Comparison of ENCODE assay signal across 20 mouse cellular contexts in the genomic region with DNA sequence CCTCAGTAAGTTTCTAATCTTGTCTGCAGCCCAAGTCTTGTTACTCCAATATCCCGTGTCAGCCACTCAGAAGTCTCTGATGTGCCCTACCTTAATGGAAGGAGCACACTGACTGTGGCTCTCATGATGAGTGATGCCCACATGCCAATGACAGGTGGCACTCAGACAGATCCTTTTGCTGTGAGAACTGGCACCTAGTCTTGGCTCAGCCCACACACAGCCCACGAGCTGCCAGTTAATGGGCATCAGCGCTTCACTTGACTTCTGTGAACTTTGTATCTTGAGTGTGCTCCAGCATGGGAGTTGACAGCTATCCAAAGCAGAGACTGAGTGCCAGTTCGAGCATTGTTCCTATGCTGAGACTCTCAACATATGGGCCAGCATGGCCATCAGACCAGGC.
A peak's percentile ranks its signal among the peaks of the same experiment; 100 is the strongest.
DNase-seq lines count a peak whose midpoint lies in the region; ATAC-seq and TF ChIP-seq lines count a peak whose summit lies in the region.
"Had no signal": no experiment of that assay in that cellular context is flagged by ENCODE, and none has a peak within 500 bp of the region (broad histone marks: within the 10 kb centered on the region; RNA-seq: fewer than 3 reads in every experiment).

No protein-coding gene starts in this region.

- H3K9me3 ChIP-seq in heart, embryonic 16.5 days (replicated peaks; ENCODE audit: control insufficient read depth, low read length): no peaks in the 10 kb centered on the region
- no peaks in the 10 kb centered on the region for H3K9me3 ChIP-seq in heart, embryonic 10.5 days
- H3K9me3 ChIP-seq in kidney, embryonic 14.5 days (ENCODE audit: control insufficient read depth, low read length): no peaks in the 10 kb centered on the region
- no peaks in the 10 kb centered on the region for H3K9me3 ChIP-seq in midbrain, postnatal 0 days (ENCODE audit: low read length)
- H3K9me3 ChIP-seq in midbrain, embryonic 15.5 days: no peaks in the 10 kb centered on the region
- H3K9me3 ChIP-seq: embryonic facial prominence, embryonic 10.5 days; limb, embryonic 15.5 days; neural tube, embryonic 13.5 days; stomach, embryonic 15.5 days had no signal

- H3K9ac ChIP-seq in heart, embryonic 16.5 days (ENCODE audit: low read length): no peak overlapping the region
- no peak overlapping the region for H3K9ac ChIP-seq in kidney, embryonic 14.5 days (ENCODE audit: low read depth, low read length)
- H3K9ac ChIP-seq in midbrain, postnatal 0 days (replicated peaks; ENCODE audit: low read length, poor library complexity, severe bottlenecking): no peak overlapping the region
- H3K9ac ChIP-seq in midbrain, embryonic 15.5 days: no peak overlapping the region
- H3K9ac ChIP-seq: forebrain, postnatal 0 days; limb, embryonic 15.5 days; neural tube, embryonic 13.5 days; stomach, embryonic 15.5 days had no signal

- no peak for TF ChIP-seq CTCF in midbrain, postnatal 0 days (IDR thresholded peaks at IDR 0.05)

- no peaks in the 10 kb centered on the region for H3K36me3 ChIP-seq in heart, embryonic 16.5 days (ENCODE audit: control insufficient read depth, insufficient read depth)
- no peaks in the 10 kb centered on the region for H3K36me3 ChIP-seq in heart, embryonic 10.5 days
- H3K36me3 ChIP-seq in kidney, embryonic 14.5 days (ENCODE audit: control insufficient read depth, insufficient read depth, low read length): no peaks in the 10 kb centered on the region
- no peaks in the 10 kb centered on the region for H3K36me3 ChIP-seq in midbrain, postnatal 0 days (ENCODE audit: insufficient read depth, low read length)
- no peaks in the 10 kb centered on the region for H3K36me3 ChIP-seq in midbrain, embryonic 15.5 days (replicated peaks)
- H3K36me3 ChIP-seq: embryonic facial prominence, embryonic 10.5 days; limb, embryonic 15.5 days; neural tube, embryonic 13.5 days; stomach, embryonic 15.5 days had no signal

- ATAC-seq in cerebellum, adult (ENCODE audit: insufficient number of reproducible peaks, low FRiP score, low TSS enrichment): no peak
- ATAC-seq in heart, embryonic 16.5 days (replicated peaks; ENCODE audit: extremely low read depth, insufficient read depth, low FRiP score): 0 out of 2 replicates have a peak, but pooled peaks have one; percentile 32
- no peak for ATAC-seq in kidney, embryonic 14.5 days (ENCODE audit: low FRiP score, low TSS enrichment)
- no peak for ATAC-seq in midbrain, postnatal 0 days (ENCODE audit: low FRiP score)
- ATAC-seq in midbrain, embryonic 15.5 days (replicated peaks): no peak
- ATAC-seq: forebrain, postnatal 0 days had no signal

- no peak overlapping the region for H3K4me3 ChIP-seq in heart, embryonic 16.5 days (ENCODE audit: low read length)
- no peak overlapping the region for H3K4me3 ChIP-seq in heart, embryonic 10.5 days
- H3K4me3 ChIP-seq in kidney, embryonic 14.5 days (ENCODE audit: low read length): no peak overlapping the region
- H3K4me3 ChIP-seq in midbrain, postnatal 0 days (ENCODE audit: low read depth, low read length): no peak overlapping the region
- no peak overlapping the region for H3K4me3 ChIP-seq in midbrain, embryonic 15.5 days
- H3K4me3 ChIP-seq: embryonic facial prominence, embryonic 10.5 days; gastrocnemius, adult 2 months; heart, adult 2 months; limb, embryonic 15.5 days; neural tube, embryonic 13.5 days; stomach, embryonic 15.5 days had no signal

- no peaks in the 10 kb centered on the region for H3K4me1 ChIP-seq in heart, embryonic 16.5 days (ENCODE audit: control insufficient read depth, insufficient read depth, low read length)
- H3K4me1 ChIP-seq in heart, embryonic 10.5 days: peaks cover under 1% of the 10 kb centered on the region; the same call in 1 of the 2 replicates
- H3K4me1 ChIP-seq in kidney, embryonic 14.5 days (ENCODE audit: control insufficient read depth, insufficient read depth, low read length): no peaks in the 10 kb centered on the region
- no peaks in the 10 kb centered on the region for H3K4me1 ChIP-seq in midbrain, postnatal 0 days (ENCODE audit: insufficient read depth, low read length)
- no peaks in the 10 kb centered on the region for H3K4me1 ChIP-seq in midbrain, embryonic 15.5 days
- H3K4me1 ChIP-seq: embryonic facial prominence, embryonic 10.5 days; limb, embryonic 15.5 days; neural tube, embryonic 13.5 days; stomach, embryonic 15.5 days had no signal

- H3K27ac ChIP-seq in heart, embryonic 16.5 days (ENCODE audit: low read length): no peak overlapping the region
- H3K27ac ChIP-seq in heart, embryonic 10.5 days: no peak overlapping the region
- no peak overlapping the region for H3K27ac ChIP-seq in kidney, embryonic 14.5 days (ENCODE audit: low read depth, low read length)
- H3K27ac ChIP-seq in midbrain, postnatal 0 days (ENCODE audit: low read depth, low read length): no peak overlapping the region
- no peak overlapping the region for H3K27ac ChIP-seq in midbrain, embryonic 15.5 days
- H3K27ac ChIP-seq: embryonic facial prominence, embryonic 10.5 days; gastrocnemius, adult 2 months; heart, adult 2 months; kidney, postnatal 0 days; limb, embryonic 15.5 days; neural tube, embryonic 13.5 days; stomach, embryonic 15.5 days had no signal

- peak; percentile 71 to 85 for DNase-seq in cerebellum, postnatal 14 days
- no peak for DNase-seq in heart, embryonic 10.5 days (ENCODE audit: low spot score)
- DNase-seq in kidney, adult 11 months: peak; percentile 1
- DNase-seq in midbrain, postnatal 0 days (ENCODE audit: low spot score): peak; percentile 60
- DNase-seq: adrenal gland, adult 8-10 months; forebrain, postnatal 0 days; gastrocnemius, adult 2 months; lung, adult 18-20 months; right cerebral cortex, postnatal 14 days; thymus, adult 2 months had no signal

- H3K4me2 ChIP-seq in heart, embryonic 16.5 days (ENCODE audit: low read depth, low read length): no peak overlapping the region
- H3K4me2 ChIP-seq in kidney, embryonic 14.5 days (replicated peaks; ENCODE audit: low read depth, low read length): no peak overlapping the region
- no peak overlapping the region for H3K4me2 ChIP-seq in midbrain, postnatal 0 days (ENCODE audit: low read depth, low read length, poor library complexity, severe bottlenecking)
- H3K4me2 ChIP-seq in midbrain, embryonic 15.5 days: no peak overlapping the region
- H3K4me2 ChIP-seq: limb, embryonic 15.5 days; neural tube, embryonic 13.5 days; stomach, embryonic 15.5 days had no signal

- H3K27me3 ChIP-seq in heart, embryonic 16.5 days (ENCODE audit: control insufficient read depth, insufficient read depth, low read length): no peaks in the 10 kb centered on the region
- H3K27me3 ChIP-seq in heart, embryonic 10.5 days (ENCODE audit: insufficient read depth, poor library complexity, severe bottlenecking): no peaks in the 10 kb centered on the region
- no peaks in the 10 kb centered on the region for H3K27me3 ChIP-seq in kidney, embryonic 14.5 days (ENCODE audit: control insufficient read depth, insufficient read depth, low read length)
- H3K27me3 ChIP-seq in midbrain, postnatal 0 days (ENCODE audit: insufficient read depth, low read length): no peaks in the 10 kb centered on the region
- no peaks in the 10 kb centered on the region for H3K27me3 ChIP-seq in midbrain, embryonic 15.5 days (replicated peaks)
- H3K27me3 ChIP-seq: limb, embryonic 15.5 days; neural tube, embryonic 13.5 days; stomach, embryonic 15.5 days had no signal

- WGBS in heart, embryonic 16.5 days: 38% methylated on average over 4 of the region's 4 CpGs
- 66% methylated on average over 4 of the region's 4 CpGs for WGBS in heart, embryonic 10.5 days
- 77% methylated on average over 4 of the region's 4 CpGs for WGBS in kidney, embryonic 14.5 days
- WGBS in midbrain, postnatal 0 days: 80% methylated on average over 4 of the region's 4 CpGs
- WGBS in midbrain, embryonic 15.5 days: 84% methylated on average over 4 of the region's 4 CpGs
